Mouse (Mus musculus) CH12.LX (cell line): Measurements from ENCODE around the gene Sidt2. TPM values are rescaled to one million over a fixed set of nuclear protein-coding genes. Genes with fewer than 3 reads are reported as not detected.

Experiments used
- DNase-seq: peaks from one replicate; pipeline ENCODE4 v3.0.0-alpha.2; 2013; ENCODE audit errors: extremely low read depth
- H3K27ac ChIP-seq: 2 replicates; pipeline ENCODE4 v1.5.1; 2012; ENCODE audit warnings: low read depth, mild to moderate bottlenecking, control low read depth, moderate library complexity; ENCODE audit not compliant: insufficient read depth
- H3K27me3 ChIP-seq: replicated peaks from 2 replicates; pipeline ENCODE3; 2012; ENCODE audit warnings: inconsistent platforms
- H3K36me3 ChIP-seq, 2 experiments: replicated peaks in 1 of 2; 2 replicates each; pipeline versions ENCODE3 to v1.6.1; 2012; ENCODE audit warnings: inconsistent platforms in 1 of 2, low read length in 1 of 2, mild to moderate bottlenecking in 1 of 2, mixed read lengths in 1 of 2, moderate library complexity in 1 of 2; ENCODE audit not compliant: control insufficient read depth in 1 of 2, insufficient read depth in 1 of 2
- H3K4me1 ChIP-seq, 2 experiments: 2 replicates each; pipeline ENCODE4 v1.6.1; 2012; ENCODE audit warnings: inconsistent platforms in 1 of 2, moderate library complexity in 1 of 2; ENCODE audit not compliant: insufficient read depth in 2 of 2, control insufficient read depth in 1 of 2
- H3K4me2 ChIP-seq: 2 replicates; pipeline ENCODE4 v1.6.1; 2012; ENCODE audit warnings: low read depth, mild to moderate bottlenecking, control low read depth; ENCODE audit not compliant: poor library complexity, insufficient read depth, severe bottlenecking
- H3K4me3 ChIP-seq, 3 experiments: fragments of 150-350 bp in 1 of 3; sonication (generic) in 1 of 3; replicated peaks in 1 of 3; 2 replicates each; pipeline versions ENCODE3 to v1.5.1; 2011 to 2012; ENCODE audit warnings: low read depth in 2 of 3, low read length in 2 of 3, mild to moderate bottlenecking in 2 of 3, moderate library complexity in 2 of 3, control low read depth in 1 of 3, improper control_type of control experiment in 1 of 3, inconsistent platforms in 1 of 3, mixed read lengths in 1 of 3; ENCODE audit not compliant: poor library complexity in 1 of 3
- H3K79me2 ChIP-seq: replicated peaks from 2 replicates; pipeline ENCODE4 v1.6.1; 2012; ENCODE audit warnings: mild to moderate bottlenecking, moderate library complexity; ENCODE audit not compliant: control insufficient read depth, poor library complexity, insufficient read depth, severe bottlenecking; ENCODE audit errors: extremely low read depth
- H3K9ac ChIP-seq: 2 replicates; pipeline ENCODE4 v1.6.1; 2012; ENCODE audit warnings: low read depth, mild to moderate bottlenecking, control low read depth, moderate library complexity; ENCODE audit not compliant: insufficient read depth
- H3K9me3 ChIP-seq: replicated peaks from 2 replicates; pipeline ENCODE3; 2012; ENCODE audit warnings: low read length, inconsistent platforms, mixed read lengths
- BHLHE40 ChIP-seq: IDR thresholded peaks from 2 replicates; pipeline ENCODE4 v1.6.1; 2011; ENCODE audit warnings: mild to moderate bottlenecking, low read depth, low read length, improper control_type of control experiment
- CHD1 ChIP-seq: IDR thresholded peaks from 2 replicates; pipeline ENCODE4 v1.6.1; 2012; ENCODE audit warnings: low read depth, low read length, improper control_type of control experiment, inconsistent platforms
- CHD2 ChIP-seq: IDR thresholded peaks from 2 replicates; pipeline ENCODE4 v1.6.1; 2011; ENCODE audit warnings: low read length, improper control_type of control experiment
- CTCF ChIP-seq, 2 experiments: IDR thresholded peaks in 1 of 2; conservative IDR thresholded peaks in 1 of 2; 2 replicates each; pipeline ENCODE4 v1.5.1; 2011 to 2012; ENCODE audit warnings: low read depth in 2 of 2, low read length in 2 of 2, improper control_type of control experiment in 1 of 2, inconsistent platforms in 1 of 2, mild to moderate bottlenecking in 1 of 2, moderate library complexity in 1 of 2
- E2F4 ChIP-seq: IDR thresholded peaks from 2 replicates; pipeline ENCODE4 v1.6.1; 2011; ENCODE audit warnings: low read depth, low read length, improper control_type of control experiment; ENCODE audit not compliant: insufficient replicate concordance
- ELF1 ChIP-seq: IDR thresholded peaks from 2 replicates; pipeline ENCODE4 v1.6.1; 2014; ENCODE audit warnings: low read depth, mild to moderate bottlenecking, inconsistent platforms, low read length, improper control_type of control experiment
- EP300 ChIP-seq: IDR thresholded peaks from 2 replicates; pipeline ENCODE4 v1.6.1; 2011; ENCODE audit warnings: low read length, improper control_type of control experiment
- ETS1 ChIP-seq: conservative IDR thresholded peaks from 2 replicates; pipeline ENCODE4 v1.6.1; 2012; ENCODE audit warnings: low read depth, mild to moderate bottlenecking, inconsistent platforms, low read length, improper control_type of control experiment, moderate library complexity
- GABPA ChIP-seq: IDR thresholded peaks from 2 replicates; pipeline ENCODE4 v1.6.1; 2012; ENCODE audit warnings: low read depth, low read length, improper control_type of control experiment, inconsistent platforms; ENCODE audit not compliant: insufficient replicate concordance
- HCFC1 ChIP-seq: IDR thresholded peaks from 2 replicates; pipeline ENCODE4 v1.6.1; 2012; ENCODE audit warnings: low read depth, mild to moderate bottlenecking, inconsistent platforms, low read length, improper control_type of control experiment
- IRF4 ChIP-seq: IDR thresholded peaks from 2 replicates; pipeline ENCODE4 v1.6.1; 2014; ENCODE audit warnings: low read depth, mild to moderate bottlenecking, inconsistent platforms, low read length, improper control_type of control experiment
- JUN ChIP-seq: IDR thresholded peaks from 2 replicates; pipeline ENCODE4 v1.6.1; 2011; ENCODE audit warnings: low read depth, mild to moderate bottlenecking, low read length, improper control_type of control experiment, moderate library complexity; ENCODE audit not compliant: insufficient read depth
- JUND ChIP-seq: conservative IDR thresholded peaks from 2 replicates; pipeline ENCODE4 v1.6.1; 2011; ENCODE audit warnings: low read depth, low read length, improper control_type of control experiment
- KAT2A ChIP-seq: IDR thresholded peaks from 2 replicates; pipeline ENCODE4 v1.6.1; 2012; ENCODE audit warnings: low read length, improper control_type of control experiment, inconsistent platforms; ENCODE audit not compliant: insufficient replicate concordance
- MAFK ChIP-seq: IDR thresholded peaks from 2 replicates; pipeline ENCODE4 v1.6.1; 2011; ENCODE audit warnings: low read length, improper control_type of control experiment; ENCODE audit not compliant: insufficient replicate concordance
- MAX ChIP-seq: IDR thresholded peaks from 2 replicates; pipeline ENCODE4 v1.6.1; 2011; ENCODE audit warnings: low read length, improper control_type of control experiment
- MAZ ChIP-seq: IDR thresholded peaks from 2 replicates; pipeline ENCODE4 v1.6.1; 2012; ENCODE audit warnings: low read depth, mild to moderate bottlenecking, inconsistent platforms, low read length, improper control_type of control experiment, moderate library complexity
- MEF2A ChIP-seq: IDR thresholded peaks from 2 replicates; pipeline ENCODE4 v1.6.1; 2014; ENCODE audit warnings: low read depth, mild to moderate bottlenecking, inconsistent platforms, low read length, improper control_type of control experiment, borderline replicate concordance
- MXI1 ChIP-seq: IDR thresholded peaks from 2 replicates; pipeline ENCODE4 v1.6.1; 2011; ENCODE audit warnings: mild to moderate bottlenecking, low read depth, low read length, improper control_type of control experiment
- MYC ChIP-seq: IDR thresholded peaks from 2 replicates; pipeline ENCODE4 v1.6.1; 2011; ENCODE audit warnings: low read depth, mild to moderate bottlenecking, improper control_type of control experiment, low read length
- NELFE ChIP-seq: IDR thresholded peaks from 2 replicates; pipeline ENCODE4 v1.6.1; 2011; ENCODE audit warnings: low read depth, low read length, improper control_type of control experiment
- NRF1 ChIP-seq: IDR thresholded peaks from 2 replicates; pipeline ENCODE4 v1.6.1; 2014; ENCODE audit warnings: low read depth, mild to moderate bottlenecking, inconsistent platforms, low read length, improper control_type of control experiment, moderate library complexity
- PAX5 ChIP-seq: IDR thresholded peaks from 2 replicates; pipeline ENCODE4 v1.6.1; 2012; ENCODE audit warnings: low read length, inconsistent platforms, mixed read lengths
- POLR2A ChIP-seq: IDR thresholded peaks from 2 replicates; pipeline ENCODE4 v1.6.1; 2011; ENCODE audit warnings: low read depth, mild to moderate bottlenecking, improper control_type of control experiment, low read length
- POLR2AphosphoS2 ChIP-seq: IDR thresholded peaks from 2 replicates; pipeline ENCODE4 v1.6.1; 2011; ENCODE audit warnings: low read depth, low read length, improper control_type of control experiment
- RAD21 ChIP-seq: IDR thresholded peaks from 2 replicates; pipeline ENCODE4 v1.6.1; 2011; ENCODE audit warnings: low read depth, mild to moderate bottlenecking, low read length, improper control_type of control experiment, moderate library complexity
- RCOR1 ChIP-seq: conservative IDR thresholded peaks from 2 replicates; pipeline ENCODE4 v1.6.1; 2012; ENCODE audit warnings: low read depth, mild to moderate bottlenecking, inconsistent platforms, low read length, improper control_type of control experiment
- SIN3A ChIP-seq: IDR thresholded peaks from 2 replicates; pipeline ENCODE4 v1.6.1; 2012; ENCODE audit warnings: low read length, improper control_type of control experiment, inconsistent platforms
- SMC3 ChIP-seq: IDR thresholded peaks from 2 replicates; pipeline ENCODE4 v1.6.1; 2011; ENCODE audit warnings: low read depth, low read length, improper control_type of control experiment
- TBP ChIP-seq: conservative IDR thresholded peaks from 2 replicates; pipeline ENCODE4 v1.6.1; 2011; ENCODE audit warnings: low read depth, low read length, improper control_type of control experiment
- TCF12 ChIP-seq: IDR thresholded peaks from 2 replicates; pipeline ENCODE4 v1.6.1; 2014; ENCODE audit warnings: low read depth, mild to moderate bottlenecking, inconsistent platforms, low read length, improper control_type of control experiment
- UBTF ChIP-seq: IDR thresholded peaks from 2 replicates; pipeline ENCODE4 v1.6.1; 2012; ENCODE audit warnings: low read depth, mild to moderate bottlenecking, inconsistent platforms, low read length, improper control_type of control experiment, moderate library complexity
- USF1 ChIP-seq: IDR thresholded peaks from 2 replicates; pipeline ENCODE4 v1.6.1; 2014; ENCODE audit warnings: low read depth, mild to moderate bottlenecking, inconsistent platforms, low read length, improper control_type of control experiment
- USF2 ChIP-seq: conservative IDR thresholded peaks from 2 replicates; pipeline ENCODE4 v1.6.1; 2011; ENCODE audit warnings: low read depth, low read length, improper control_type of control experiment
- ZC3H11A ChIP-seq: IDR thresholded peaks from 2 replicates; pipeline ENCODE4 v1.6.1; 2012; ENCODE audit warnings: low read depth, mild to moderate bottlenecking, inconsistent platforms, low read length, improper control_type of control experiment
- ZKSCAN1 ChIP-seq: IDR thresholded peaks from 2 replicates; pipeline ENCODE4 v1.6.1; 2012; ENCODE audit warnings: low read depth, inconsistent platforms, low read length, improper control_type of control experiment, borderline replicate concordance
- ZMIZ1 ChIP-seq: IDR thresholded peaks from 2 replicates; pipeline ENCODE4 v1.6.1; 2012; ENCODE audit warnings: low read depth, mild to moderate bottlenecking, inconsistent platforms, low read length, improper control_type of control experiment
- ZNF384 ChIP-seq: IDR thresholded peaks from 2 replicates; pipeline ENCODE4 v1.6.1; 2012; ENCODE audit warnings: low read depth, low read length, improper control_type of control experiment, inconsistent platforms
- dilution Hi-C: fragments of 300-500 bp; cut with MboI; formaldehyde crosslinking; loops from 2 replicates; pipeline ENCODE4 v1.14.3; 2020; ENCODE audit warnings: low sequenced_read_pairs; ENCODE audit not compliant: extremely low pct_unique_long_range_greater_than_20kb, extremely low pct_ligation_motif_present
- in situ Hi-C: fragments of 300-500 bp; cut with MboI; formaldehyde crosslinking; loops from 3 replicates; pipeline ENCODE4 v1.14.3; 2019; ENCODE audit warnings: low sequenced_read_pairs, low pct_ligation_motif_present, low pct_unique_long_range_greater_than_20kb, mixed read lengths
- polyA plus RNA-seq: library from polyadenylated mRNA; unstranded; fragments of >175 nt; gene quantifications from 2 replicates; pipeline ENCODE4 v1.2.1, GENCODE M21; 2012; ENCODE audit warnings: low read depth; ENCODE audit not compliant: insufficient read length
- total RNA-seq, 2 experiments: library from RNA; depleted of rRNA; stranded (reverse); fragments of 300-350 nt in 1 of 2; fragments of >200 nt in 1 of 2; gene quantifications; 2 replicates each; pipeline ENCODE4 v1.2.3; 2012 to 2014

Sidt2 gene
- total and polyA plus RNA-seq, 3 experiments, result 38.9 to 143 (median 47.8) TPM

DNA sequence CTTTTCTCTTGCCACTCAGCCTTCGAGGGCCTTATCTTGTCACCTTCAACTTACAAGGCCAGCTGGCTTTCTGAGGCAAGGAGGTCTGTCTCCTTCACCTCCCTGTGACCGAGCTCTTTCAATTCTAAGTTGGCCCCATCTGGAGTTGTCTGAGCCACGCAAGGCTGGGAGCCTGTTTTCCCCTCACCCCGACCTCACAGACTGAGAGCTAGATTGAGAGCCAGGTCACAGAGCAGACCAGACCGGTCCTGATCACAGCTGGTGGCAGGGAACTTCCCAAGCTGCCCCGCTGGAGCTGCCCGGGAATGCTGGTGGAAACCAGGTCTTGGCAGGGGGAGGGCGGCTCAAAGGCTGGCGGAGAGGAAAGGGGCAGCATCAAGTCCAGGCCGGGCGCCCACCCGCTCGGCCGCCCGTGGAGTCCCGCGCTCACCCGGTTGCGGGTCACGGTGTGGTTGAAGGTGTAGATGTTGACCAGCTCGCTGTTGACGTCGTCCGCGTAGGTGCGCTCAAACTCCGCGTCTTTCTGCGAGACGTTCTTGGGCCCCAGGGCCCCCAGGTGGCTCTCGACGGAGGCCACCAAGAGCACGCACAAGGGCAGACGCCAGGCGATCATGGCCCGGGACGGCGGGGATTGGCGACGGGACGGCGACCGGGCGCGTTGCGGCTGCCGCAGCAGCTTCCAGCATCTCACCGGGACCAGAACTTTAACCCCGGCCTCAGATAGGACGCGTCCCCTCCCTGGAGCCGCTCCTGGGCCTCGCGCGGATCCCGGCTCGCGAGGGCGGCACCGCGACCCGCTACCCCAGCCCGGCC, 558 bp downstream of the Sidt2 start:
- peak overlapping the region; percentile 98 for H3K9ac ChIP-seq
- DNase-seq, result peak; percentile 59
- peak overlapping the region; percentile 78 for H3K4me2 ChIP-seq
- no peak for TF ChIP-seq HCFC1
- TF ChIP-seq TCF12, result no peak
- no peak for TF ChIP-seq JUN
- no peak for TF ChIP-seq TBP
- no peak for TF ChIP-seq BHLHE40
- no peak for TF ChIP-seq CTCF (conservative IDR thresholded peaks at IDR 0.05 in 1 of 2, IDR thresholded peaks at IDR 0.05 in 1 of 2; ENCODE audit: low read depth in 2 of 2, low read length in 2 of 2)
- no peak for TF ChIP-seq RAD21
- TF ChIP-seq CHD1, result no peak
- no peak; the same call in 1 of the 2 replicates for TF ChIP-seq POLR2AphosphoS2
- no peak for TF ChIP-seq KAT2A
- TF ChIP-seq ELF1, result no peak
- TF ChIP-seq JUND, result no peak; the same call in 1 of the 2 replicates
- TF ChIP-seq PAX5, result no peak
- TF ChIP-seq MAFK, result no peak
- no peak for TF ChIP-seq UBTF
- peak; percentile 54; the same call in 1 of the 2 replicates for TF ChIP-seq SIN3A
- TF ChIP-seq ZNF384, result no peak
- TF ChIP-seq NELFE, result peak; percentile 16; the same call in 1 of the 2 replicates
- no peak for TF ChIP-seq MAZ
- TF ChIP-seq ZC3H11A, result no peak
- TF ChIP-seq ZMIZ1, result no peak
- peak; percentile 71; the same call in 1 of the 2 replicates for TF ChIP-seq CHD2
- TF ChIP-seq POLR2A, result peak; percentile 56; the same call in 1 of the 2 replicates
- TF ChIP-seq ZKSCAN1, result no peak
- TF ChIP-seq MEF2A, result no peak
- no peak for TF ChIP-seq USF1
- TF ChIP-seq RCOR1, result no peak
- TF ChIP-seq GABPA, result no peak
- peak; percentile 23; the same call in 1 of the 2 replicates for TF ChIP-seq MAX
- no peak for TF ChIP-seq IRF4
- TF ChIP-seq EP300, result no peak
- TF ChIP-seq USF2, result no peak
- TF ChIP-seq NRF1, result no peak
- TF ChIP-seq ETS1, result no peak
- no peak for TF ChIP-seq MYC
- TF ChIP-seq SMC3, result no peak
- TF ChIP-seq E2F4, result no peak
- TF ChIP-seq MXI1, result 0 out of 2 replicates have a peak, but pooled peaks have one; percentile 33
- TF ChIP-seq, all 38 proteins: peak for 6
- Histone ChIP-seq H3K79me2 (peaks cover 6% of the 10 kb centered on the region; the same call in 1 of the 2 replicates), H3K27ac (peak overlapping the region; percentile 53), H3K9me3 (no peaks in the 10 kb centered on the region), H3K4me3 (peak overlapping the region; percentile 90 to 94 (median 92)), H3K4me1 (peaks cover 6 to 27% of the 10 kb centered on the region in 2 experiments; a peak in 3 of 4 replicates), H3K36me3 (peaks cover 20 to 49% of the 10 kb centered on the region in 2 experiments), H3K27me3 (no peaks in the 10 kb centered on the region)
- dilution Hi-C loops (no loop called here), in situ Hi-C loops (no loop called here)
